22 mouse cellular contexts compared by ENCODE assay signal in the genomic region with DNA sequence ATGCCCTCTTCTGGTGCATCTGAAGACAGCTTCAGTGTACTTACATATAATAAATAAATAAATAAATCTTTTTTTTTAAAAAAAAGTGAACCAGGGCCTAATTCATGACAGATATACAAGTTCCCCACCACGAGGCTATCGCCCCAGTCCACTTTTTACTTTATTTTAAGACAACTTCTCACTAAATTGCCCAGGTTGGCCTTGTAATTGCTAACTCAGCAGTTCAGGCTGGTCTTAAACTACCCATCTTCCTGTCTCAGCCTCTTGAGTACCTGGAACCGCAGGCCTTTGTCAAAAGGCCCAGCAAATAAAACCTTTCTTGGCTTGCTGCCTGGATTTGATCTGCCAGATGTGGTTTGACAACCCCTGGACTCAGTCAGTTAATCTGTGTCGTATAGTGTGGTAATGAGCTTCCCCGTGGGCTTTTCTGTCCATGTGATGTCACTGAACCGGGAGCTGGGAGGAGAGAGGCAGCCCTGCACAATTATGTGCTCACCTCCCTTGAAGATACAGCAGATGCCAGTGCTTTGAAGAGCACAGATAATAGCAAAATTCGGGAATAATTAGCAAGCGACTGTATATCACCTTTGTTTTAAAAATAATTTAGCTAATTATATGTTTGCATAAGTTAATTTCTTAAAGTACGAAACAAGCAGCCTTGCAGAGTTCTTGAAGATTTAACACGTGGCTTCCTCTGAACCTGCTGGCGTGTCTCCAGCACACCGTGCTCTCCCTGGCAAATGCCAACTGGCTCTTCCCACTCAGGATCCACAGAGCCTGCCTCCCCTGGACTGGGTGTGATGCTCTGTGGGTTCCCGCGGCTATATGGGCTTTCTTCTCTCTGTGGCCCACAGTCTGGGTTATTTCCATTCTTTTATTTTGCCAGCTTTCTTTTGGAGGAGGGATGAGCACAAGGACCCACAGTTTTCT. TPM values are rescaled to one million over a fixed set of nuclear protein-coding genes. Genes with fewer than 3 reads are reported as not detected.
DNase-seq lines count a peak whose midpoint lies in the region; ATAC-seq and TF ChIP-seq lines count a peak whose summit lies in the region.
"Had no signal": no experiment of that assay in that cellular context is flagged by ENCODE, and none has a peak within 500 bp of the region (broad histone marks: within the 10 kb centered on the region; RNA-seq: fewer than 3 reads in every experiment).

No protein-coding gene starts in this region.

- DNase-seq in kidney, adult 2 months: peak; percentile 36
- no peak for DNase-seq in kidney, postnatal 10 days
- DNase-seq in ES-E14 (ENCODE audit: low read depth, low spot score): no peak
- peak; percentile 55 to 58 for DNase-seq in cerebellum, adult 2 months
- peak; percentile 58 for DNase-seq in fat pad, adult 2 months (ENCODE audit: extremely low read depth, low read depth, low spot score)
- DNase-seq in layer of hippocampus, adult 9-11 months: no peak
- DNase-seq: adrenal gland, adult 8-10 months; gastrocnemius, postnatal 25 days; heart, postnatal 10 days; kidney, adult 18-20 months; lung, embryonic 14.5 days; spleen, adult 18-20 months; thymus, adult 18-20 months had no signal

- no peak for TF ChIP-seq CTCF in kidney, adult 2 months (conservative IDR thresholded peaks at IDR 0.05; ENCODE audit: insufficient read depth, insufficient read length, low read depth, low read length)
- TF ChIP-seq CTCF in cerebellum, adult 2 months (IDR thresholded peaks at IDR 0.05; ENCODE audit: borderline replicate concordance, insufficient read depth, low read depth, low read length): no peak

- no peak overlapping the region for H3K27ac ChIP-seq in kidney, adult 2 months (ENCODE audit: insufficient read depth, low read depth, low read length)
- no peak overlapping the region for H3K27ac ChIP-seq in ES-E14 (ENCODE audit: insufficient read depth, low read depth, low read length, poor library complexity, severe bottlenecking)
- no peak overlapping the region for H3K27ac ChIP-seq in cerebellum, adult 2 months (ENCODE audit: insufficient read depth, low read length)
- H3K27ac ChIP-seq: embryonic facial prominence, embryonic 13.5 days; forebrain, embryonic 10.5 days; hindbrain, embryonic 14.5 days; midbrain, embryonic 12.5 days had no signal

- H3K9ac ChIP-seq in ES-E14 (ENCODE audit: insufficient read depth, low read depth, low read length, poor library complexity, severe bottlenecking): no peak overlapping the region
- H3K9ac ChIP-seq: embryonic facial prominence, embryonic 13.5 days; hindbrain, embryonic 14.5 days; lung, embryonic 14.5 days; midbrain, embryonic 12.5 days had no signal

- no peaks in the 10 kb centered on the region for H3K4me1 ChIP-seq in kidney, adult 2 months (ENCODE audit: control insufficient read depth, insufficient read depth, low read length)
- H3K4me1 ChIP-seq in ES-E14 (ENCODE audit: control insufficient read depth in 2 of 2, insufficient read depth in 2 of 2, low read length in 2 of 2, poor library complexity in 1 of 2): peaks cover 2 to 9% of the 10 kb centered on the region in 2 experiments; a peak in 3 of 4 replicates
- H3K4me1 ChIP-seq in cerebellum, adult 2 months (ENCODE audit: control insufficient read depth, insufficient read depth, low read length): no peaks in the 10 kb centered on the region
- H3K4me1 ChIP-seq: embryonic facial prominence, embryonic 13.5 days; forebrain, embryonic 10.5 days; midbrain, embryonic 12.5 days had no signal

- WGBS in kidney, adult 2 months: 65% methylated on average over 14 of the region's 14 CpGs
- WGBS in cerebellum, adult 2 months: 40% methylated on average over 14 of the region's 14 CpGs

- no peaks in the 10 kb centered on the region for H3K36me3 ChIP-seq in kidney, adult 2 months (ENCODE audit: control insufficient read depth, insufficient read depth, low read length)
- H3K36me3 ChIP-seq in ES-E14 (ENCODE audit: control insufficient read depth, insufficient read depth, low read length, poor library complexity, severe bottlenecking): no peaks in the 10 kb centered on the region
- H3K36me3 ChIP-seq: embryonic facial prominence, embryonic 13.5 days; forebrain, embryonic 10.5 days; midbrain, embryonic 12.5 days had no signal

- TF ChIP-seq POLR2A in kidney, adult 2 months (IDR thresholded peaks at IDR 0.05; ENCODE audit: low read depth, low read length): no peak
- TF ChIP-seq POLR2A in cerebellum, adult 2 months (IDR thresholded peaks at IDR 0.05; ENCODE audit: borderline replicate concordance, insufficient read depth, low read length): no peak

- in situ Hi-C loops in ES-E14 (cut with MboI; ENCODE audit: low sequenced_read_pairs in 2 of 2, unreplicated experiment in 2 of 2): no loop called here

- ATAC-seq in erythroid progenitor cell, adult 5-6 weeks (replicated peaks; ENCODE audit: low FRiP score, poor library complexity, severe bottlenecking): no peak

- H3K27me3 ChIP-seq in kidney, adult 2 months (replicated peaks; ENCODE audit: control insufficient read depth, insufficient read depth, low read length): no peaks in the 10 kb centered on the region
- H3K27me3 ChIP-seq in cerebellum, adult 2 months (ENCODE audit: control insufficient read depth, insufficient read depth, low read length): no peaks in the 10 kb centered on the region
- H3K27me3 ChIP-seq: embryonic facial prominence, embryonic 13.5 days; midbrain, embryonic 12.5 days had no signal

- no peaks in the 10 kb centered on the region for H3K9me3 ChIP-seq in ES-E14 (ENCODE audit: control insufficient read depth, insufficient read depth, low read depth, low read length)
- H3K9me3 ChIP-seq: embryonic facial prominence, embryonic 13.5 days; forebrain, embryonic 10.5 days; midbrain, embryonic 12.5 days had no signal

- no peak overlapping the region for H3K4me3 ChIP-seq in kidney, adult 2 months (ENCODE audit: insufficient read depth, low read depth, low read length)
- no peak overlapping the region for H3K4me3 ChIP-seq in ES-E14 (ENCODE audit: insufficient read depth in 1 of 2, low read depth in 1 of 2, low read length in 2 of 2, poor library complexity in 1 of 2, severe bottlenecking in 1 of 2)
- H3K4me3 ChIP-seq in cerebellum, adult 2 months (replicated peaks; ENCODE audit: insufficient read depth, low read depth, low read length): no peak overlapping the region
- H3K4me3 ChIP-seq: embryonic facial prominence, embryonic 13.5 days; forebrain, embryonic 10.5 days; midbrain, embryonic 12.5 days had no signal

TF ChIP-seq in ES-E14, 5 proteins besides CTCF, POLR2A, EP300 and RAD21:
- no peak for TF ChIP-seq ZNF384 (IDR thresholded peaks at IDR 0.05; ENCODE audit: low read depth, low read length)
- TF ChIP-seq MAFK (IDR thresholded peaks at IDR 0.05; ENCODE audit: insufficient read depth, low read depth, low read length): peak; percentile 72; the same call in 1 of the 2 replicates
- TF ChIP-seq ZC3H11A (IDR thresholded peaks at IDR 0.05; ENCODE audit: borderline replicate concordance, low read depth, low read length): no peak
- no peak for TF ChIP-seq CHD2 (IDR thresholded peaks at IDR 0.05; ENCODE audit: low read depth, low read length)
- no peak for TF ChIP-seq HCFC1 (IDR thresholded peaks at IDR 0.05; ENCODE audit: borderline replicate concordance, insufficient read depth, low read length)
TF ChIP-seq in ES-E14: peak in this region for 1.

RNA-seq across cellular contexts. Expression of gene Aqp7, which starts 23.8 kb away (rescaled TPM):
- 30.1 and 30.6 TPM in 2 replicates for polyA plus RNA-seq in kidney, adult 2 months (2012; rRNA removed)
- 0.11 TPM in 1 of 2 replicates, not detected in the other for total RNA-seq in ES-E14 (2012; rRNA removed)
- not detected in 2 replicates for polyA plus RNA-seq in cerebellum, adult 2 months (2012; rRNA removed)
- not detected in 2 replicates for total RNA-seq in erythroid progenitor cell, adult 5-6 weeks (2015; ENCODE audit: low replicate concordance)
- not detected in 2 replicates for total RNA-seq in erythroid progenitor cell, adult 5-6 weeks (2017; ENCODE audit: low replicate concordance)
- total RNA-seq: left cerebral cortex, postnatal 10 days had no signal
- polyA plus RNA-seq: C2C12; hindbrain, embryonic 14.5 days; lung, embryonic 14.5 days; macrophage; midbrain, embryonic 12.5 days had no signal

RNA-seq across cellular contexts. Expression of gene Aqp3, which starts 26.2 kb away (rescaled TPM):
- 311 and 352 TPM in 2 replicates for polyA plus RNA-seq in kidney, adult 2 months (2012; rRNA removed)
- 62.9 and 87.0 TPM in 2 replicates for total RNA-seq in ES-E14 (2012; rRNA removed)
- polyA plus RNA-seq in cerebellum, adult 2 months (2012; rRNA removed): 0.05 TPM in 1 of 2 replicates, not detected in the other
- not detected in 2 replicates for total RNA-seq in erythroid progenitor cell, adult 5-6 weeks (2015; ENCODE audit: low replicate concordance)
- total RNA-seq in erythroid progenitor cell, adult 5-6 weeks (2017; ENCODE audit: low replicate concordance): 0.26 TPM in 1 of 2 replicates, not detected in the other
- total RNA-seq: gastrocnemius, postnatal 25 days; left cerebral cortex, postnatal 10 days; liver, adult 2 months had no signal
- polyA plus RNA-seq: liver, adult 2 months; macrophage had no signal

RNA-seq across cellular contexts. Expression of gene Nol6, which starts 52.5 kb away (rescaled TPM):
- polyA plus RNA-seq in kidney, adult 2 months (2012; rRNA removed): 29.0 and 29.3 TPM in 2 replicates
- total RNA-seq in ES-E14 (2012; rRNA removed): 67.5 and 69.4 TPM in 2 replicates
- polyA plus RNA-seq in cerebellum, adult 2 months (2012; rRNA removed): 61.2 and 63.6 TPM in 2 replicates
- 3.4 and 4.7 TPM in 2 replicates for total RNA-seq in erythroid progenitor cell, adult 5-6 weeks (2015; ENCODE audit: low replicate concordance)
- total RNA-seq in erythroid progenitor cell, adult 5-6 weeks (2017; ENCODE audit: low replicate concordance): 1.8 and 3.5 TPM in 2 replicates

Comparison
In these comparisons a context has a peak if more than half of its experiments do, and no peak if none do; other contexts are left out.
1. DNase-seq: peak in kidney, adult 2 months (single experiment), cerebellum, adult 2 months (2 of 2) and fat pad, adult 2 months (single experiment); none in kidney, postnatal 10 days (single experiment), ES-E14 (single experiment) and layer of hippocampus, adult 9-11 months (single experiment).
2. RNA of gene Aqp3, which starts 26.2 kb away (total RNA-seq): 62.9 to 87.0 TPM in ES-E14; 0.26 TPM in erythroid progenitor cell, adult 5-6 weeks; every median in the first group is over 10 times any median in the second.
3. RNA of gene Nol6, which starts 52.5 kb away (total RNA-seq): 67.5 to 69.4 TPM in ES-E14; 1.8 to 4.7 TPM in erythroid progenitor cell, adult 5-6 weeks; every median in the first group is over 10 times any median in the second.